Mouse (Mus musculus) kidney, embryonic 16.5 days (tissue): ENCODE results near the gene Fbxo42. TPM values are rescaled to one million over a fixed set of nuclear protein-coding genes. Genes with fewer than 3 reads are reported as not detected.

Experiments used
- ATAC-seq: fragments of 200-750 bp; cut with Nextera tagmentation; 2 replicates; pipeline ENCODE4 v1.8.0; 2017; ENCODE audit warnings: moderate TSS enrichment; ENCODE audit not compliant: low FRiP score, low TSS enrichment
- H3K27ac ChIP-seq: fragments of 300-500 bp; sonication (generic); 2 replicates; pipeline ENCODE4 v1.5.1; 2014; ENCODE audit warnings: low read length
- H3K27me3 ChIP-seq: fragments of 300-500 bp; sonication (generic); 2 replicates; pipeline ENCODE4 v1.6.1; 2014; ENCODE audit warnings: low read length, control low read depth, mixed read lengths; ENCODE audit not compliant: insufficient read depth
- H3K36me3 ChIP-seq: fragments of 300-500 bp; sonication (generic); 2 replicates; pipeline ENCODE4 v1.6.1; 2014; ENCODE audit warnings: low read length, control low read depth, mixed read lengths; ENCODE audit not compliant: insufficient read depth
- H3K4me1 ChIP-seq: fragments of 300-500 bp; sonication (generic); 2 replicates; pipeline ENCODE4 v1.6.1; 2014; ENCODE audit warnings: low read length, control low read depth, mixed read lengths; ENCODE audit not compliant: insufficient read depth
- H3K4me2 ChIP-seq: fragments of 300-500 bp; sonication (generic); replicated peaks from 2 replicates; pipeline ENCODE4 v1.6.1; 2014; ENCODE audit warnings: low read depth, low read length
- H3K4me3 ChIP-seq: fragments of 300-500 bp; sonication (generic); 2 replicates; pipeline ENCODE4 v1.5.1; 2014; ENCODE audit warnings: mild to moderate bottlenecking, low read length
- H3K9ac ChIP-seq: fragments of 300-500 bp; sonication (generic); replicated peaks from 2 replicates; pipeline ENCODE4 v1.6.1; 2014; ENCODE audit warnings: low read length
- H3K9me3 ChIP-seq: fragments of 300-500 bp; sonication (generic); 2 replicates; pipeline ENCODE4 v1.6.1; 2016; ENCODE audit warnings: low read length, control low read depth
- WGBS: fragments of 180-500 bp; shearing (Covaris S2); extraction: QIAGEN DNeasy Blood & Tissue Kit; methylation state at CpG from one replicate; pipeline ENCODE4 v1.1.7; 2014; 5-methylcytosine and 5-hydroxymethylcytosine counted together
- polyA plus RNA-seq: library from polyadenylated mRNA; unstranded; fragments of >200 nt; fragmentation: Nextera tagmentation; extraction: Ambion mirVana; gene quantifications from 2 replicates; pipeline ENCODE4 v1.2.1, GENCODE M21; 2015

Gene Fbxo42
- polyA plus RNA-seq, 1 experiment from 2014 or later: 21.1 TPM

GRCm38 (mm10) chr4:141161699-141162208 lies 14.0 kb downstream of the Fbxo42 start:
- 80% methylated on average over 6 of the region's 6 CpGs for WGBS

DNA sequence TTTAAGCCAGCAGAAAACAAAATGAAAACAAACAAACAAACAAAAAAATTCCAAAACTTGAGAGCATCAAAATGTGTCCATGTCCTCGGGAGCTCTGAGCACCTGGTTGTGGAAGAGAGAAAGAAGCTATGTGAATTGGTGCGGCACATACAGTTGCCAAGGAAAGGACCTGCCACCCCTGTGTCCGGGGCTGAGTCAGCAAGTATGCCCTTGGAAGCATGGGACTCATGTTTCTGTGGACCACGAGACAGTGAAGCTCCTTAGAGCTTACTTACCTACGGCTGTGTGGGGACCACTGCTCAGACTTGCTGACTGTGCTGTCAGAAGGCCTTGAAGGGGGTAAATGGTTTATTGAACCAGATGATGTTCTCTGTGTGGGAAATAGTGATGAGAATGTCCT lies 16.0 kb downstream of the Fbxo42 start:
- Histone ChIP-seq H3K36me3 (no peaks in the 10 kb centered on the region; the same call in 1 of the 2 replicates), H3K27ac (no peak overlapping the region), H3K9ac (no peak overlapping the region), H3K4me1 (peaks cover 6% of the 10 kb centered on the region), H3K4me2 (no peak overlapping the region), H3K4me3 (no peak overlapping the region), H3K9me3 (0 out of 2 replicates have a peak, but pooled peaks cover 3% of the 10 kb centered on the region), H3K27me3 (no peaks in the 10 kb centered on the region)
- ATAC-seq: no peak
- WGBS: 90% methylated on average over 5 of the region's 5 CpGs

More at GRCm38 (mm10) chr4:141161699-141162208, 14.0 kb downstream of the Fbxo42 start:
- Histone ChIP-seq H3K9ac (no peak overlapping the region), H3K27me3 (no peaks in the 10 kb centered on the region), H3K4me3 (no peak overlapping the region), H3K27ac (no peak overlapping the region), H3K9me3 (0 out of 2 replicates have a peak, but pooled peaks cover 3% of the 10 kb centered on the region), H3K4me2 (no peak overlapping the region), H3K36me3 (no peaks in the 10 kb centered on the region), H3K4me1 (peaks cover 6% of the 10 kb centered on the region)
- no peak for ATAC-seq

DNA sequence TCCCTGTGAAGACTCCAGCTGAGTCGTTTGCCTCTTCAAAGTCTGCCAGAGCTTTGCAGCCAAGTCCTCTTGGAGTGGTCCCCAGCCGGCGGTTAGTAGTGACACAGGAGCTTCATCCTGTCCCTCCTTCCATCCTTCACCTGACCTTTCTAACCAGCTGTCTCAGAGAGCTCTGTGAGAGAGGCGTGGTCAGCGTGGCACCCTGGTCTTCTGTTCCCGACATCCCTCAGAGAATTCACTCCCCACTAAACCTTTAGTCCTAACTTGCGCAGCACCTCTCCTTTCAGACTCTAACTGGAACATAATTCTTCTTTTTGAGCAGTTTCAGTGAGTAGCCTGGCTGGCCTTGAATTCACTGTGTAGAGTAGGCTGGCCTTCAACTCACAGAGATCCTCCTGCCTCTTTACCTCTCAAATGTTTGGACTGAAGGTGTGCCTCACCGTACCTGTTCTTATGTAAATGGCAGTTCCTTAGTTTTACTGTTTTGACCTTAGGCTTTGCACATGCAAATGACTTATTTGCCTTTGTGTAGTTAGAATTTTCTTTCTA lies 18.1 kb downstream of the Fbxo42 start:
- no peak overlapping the region for H3K4me3 ChIP-seq
- H3K4me2 ChIP-seq: no peak overlapping the region
- H3K27me3 ChIP-seq: no peaks in the 10 kb centered on the region
- H3K4me1 ChIP-seq: no peaks in the 10 kb centered on the region
- 0 out of 2 replicates have a peak, but pooled peaks cover 3% of the 10 kb centered on the region for H3K9me3 ChIP-seq
- H3K36me3 ChIP-seq: no peaks in the 10 kb centered on the region; the same call in 1 of the 2 replicates
- no peak for ATAC-seq
- WGBS: 71% methylated on average over 8 of the region's 8 CpGs
- no peak overlapping the region for H3K9ac ChIP-seq
- no peak overlapping the region for H3K27ac ChIP-seq

- Histone ChIP-seq H3K36me3 (peaks cover 8% of the 10 kb centered on the region), H3K27ac (no peak overlapping the region), H3K4me1 (no peaks in the 10 kb centered on the region), H3K9me3 (0 out of 2 replicates have a peak, but pooled peaks cover 3% of the 10 kb centered on the region), H3K4me3 (no peak overlapping the region), H3K4me2 (no peak overlapping the region), H3K27me3 (no peaks in the 10 kb centered on the region), H3K9ac (no peak overlapping the region)
- WGBS: 96% methylated on average over 3 of the region's 3 CpGs
- ATAC-seq: no peak
These were observed 19.4 kb downstream of the Fbxo42 start for GRCm38 (mm10) chr4:141167156-141167555.

- WGBS: 91% methylated on average over 8 of the region's 8 CpGs
- H3K36me3 ChIP-seq: peaks cover 10% of the 10 kb centered on the region
- no peaks in the 10 kb centered on the region for H3K4me1 ChIP-seq
These were observed 24.4 kb downstream of the Fbxo42 start for GRCm38 (mm10) chr4:141172121-141172520.

GRCm38 (mm10) chr4:141175783-141176182 lies 28.1 kb downstream of the Fbxo42 start:
- WGBS: 86% methylated on average over 5 of the region's 5 CpGs
- Histone ChIP-seq H3K27me3 (no peaks in the 10 kb centered on the region), H3K4me1 (no peaks in the 10 kb centered on the region), H3K9me3 (no peaks in the 10 kb centered on the region), H3K36me3 (peaks cover 18% of the 10 kb centered on the region), H3K27ac (no peak overlapping the region), H3K9ac (no peak overlapping the region), H3K4me2 (no peak overlapping the region), H3K4me3 (no peak overlapping the region)
- no peak for ATAC-seq

More at GRCm38 (mm10) chr4:141172121-141172520, 24.4 kb downstream of the Fbxo42 start:
- Histone ChIP-seq H3K27ac (no peak overlapping the region), H3K4me3 (no peak overlapping the region), H3K4me2 (no peak overlapping the region), H3K27me3 (no peaks in the 10 kb centered on the region), H3K9ac (no peak overlapping the region), H3K9me3 (no peaks in the 10 kb centered on the region)
- ATAC-seq: no peak

DNA sequence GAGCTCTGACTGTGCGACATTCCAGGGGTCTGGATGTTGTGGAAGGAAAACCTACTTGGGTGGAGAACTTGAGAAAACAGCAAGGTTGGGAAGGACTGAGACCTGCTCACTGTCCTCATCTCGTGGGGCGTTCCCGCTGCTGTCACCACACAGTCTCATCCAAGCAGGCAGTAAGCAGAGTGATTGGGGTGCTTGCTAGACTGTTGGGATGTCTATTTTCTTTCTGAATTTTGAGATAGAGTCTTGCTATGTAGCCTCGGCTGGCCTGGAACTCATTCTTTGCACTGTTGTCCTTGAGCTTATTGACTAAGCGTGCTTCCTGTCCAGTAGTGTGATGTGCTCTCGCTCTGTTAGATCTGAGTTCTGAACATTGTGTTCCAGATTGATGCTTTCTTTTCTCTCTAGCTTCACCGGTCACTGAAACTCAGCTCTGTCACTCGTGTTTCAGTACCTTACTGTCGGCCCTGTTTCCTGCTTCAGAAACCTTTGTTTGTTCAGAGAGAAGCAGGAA lies 28.7 kb downstream of the Fbxo42 start:
- H3K36me3 ChIP-seq: peaks cover 19% of the 10 kb centered on the region
- no peak overlapping the region for H3K27ac ChIP-seq
- no peaks in the 10 kb centered on the region for H3K4me1 ChIP-seq
- H3K9me3 ChIP-seq: no peaks in the 10 kb centered on the region
- no peak for ATAC-seq
- WGBS: 73% methylated on average over 10 of the region's 10 CpGs
- H3K9ac ChIP-seq: no peak overlapping the region
- no peak overlapping the region for H3K4me2 ChIP-seq
- H3K27me3 ChIP-seq: no peaks in the 10 kb centered on the region
- H3K4me3 ChIP-seq: no peak overlapping the region

DNA sequence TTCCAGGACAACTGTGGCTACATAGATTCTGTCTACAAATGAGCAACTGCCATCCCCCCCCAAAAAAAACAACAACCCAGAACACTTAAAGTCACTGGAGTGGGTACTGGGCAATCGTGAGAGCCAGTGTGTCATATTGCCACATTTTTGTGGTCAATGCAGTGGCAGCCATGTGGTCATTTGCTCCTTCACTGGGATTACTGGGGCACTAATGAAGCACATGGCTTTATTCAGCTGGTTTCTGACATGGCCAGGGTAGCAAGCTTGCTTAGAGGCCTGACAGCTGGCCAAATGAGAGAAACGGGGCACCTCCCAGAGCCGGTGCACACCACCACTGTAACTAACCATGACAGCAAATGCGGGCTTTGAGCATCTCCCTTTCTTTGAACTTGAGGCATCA lies 30.8 kb downstream of the Fbxo42 start:
- no peak overlapping the region for H3K27ac ChIP-seq
- no peak for ATAC-seq
- H3K36me3 ChIP-seq: peaks cover 25% of the 10 kb centered on the region; the same call in 1 of the 2 replicates
- no peak overlapping the region for H3K4me2 ChIP-seq
- H3K4me3 ChIP-seq: no peak overlapping the region
- WGBS: 81% methylated on average over 4 of the region's 4 CpGs
- no peaks in the 10 kb centered on the region for H3K27me3 ChIP-seq
- no peak overlapping the region for H3K9ac ChIP-seq
- no peaks in the 10 kb centered on the region for H3K4me1 ChIP-seq
- H3K9me3 ChIP-seq: no peaks in the 10 kb centered on the region

DNA sequence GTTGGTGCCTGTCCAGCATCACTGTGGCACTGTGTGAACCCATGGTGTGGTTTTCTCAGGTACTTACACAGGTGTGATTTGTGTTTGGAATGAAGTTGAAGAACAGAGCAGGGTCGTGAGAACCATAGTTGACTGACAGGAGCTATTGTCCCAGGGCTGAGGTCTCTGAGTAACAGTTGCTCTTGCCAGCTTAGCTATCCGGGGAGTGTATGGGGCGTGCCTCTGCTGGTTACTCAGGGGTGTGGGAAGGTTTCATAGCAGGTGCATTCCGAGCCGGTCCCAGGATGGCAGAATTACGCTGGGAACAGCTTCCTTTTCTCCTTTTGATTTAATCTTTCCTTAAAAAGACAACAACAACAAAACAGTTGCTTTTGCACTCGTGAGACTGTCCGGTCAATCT lies 33.1 kb downstream of the Fbxo42 start:
- no peak overlapping the region for H3K9ac ChIP-seq
- no peaks in the 10 kb centered on the region for H3K4me1 ChIP-seq
- ATAC-seq: no peak
- peaks cover 30% of the 10 kb centered on the region; the same call in 1 of the 2 replicates for H3K36me3 ChIP-seq
- H3K9me3 ChIP-seq: no peaks in the 10 kb centered on the region
- 89% methylated on average over 8 of the region's 8 CpGs for WGBS
- no peak overlapping the region for H3K4me3 ChIP-seq
- H3K27ac ChIP-seq: no peak overlapping the region
- H3K4me2 ChIP-seq: no peak overlapping the region
- H3K27me3 ChIP-seq: no peaks in the 10 kb centered on the region

DNA sequence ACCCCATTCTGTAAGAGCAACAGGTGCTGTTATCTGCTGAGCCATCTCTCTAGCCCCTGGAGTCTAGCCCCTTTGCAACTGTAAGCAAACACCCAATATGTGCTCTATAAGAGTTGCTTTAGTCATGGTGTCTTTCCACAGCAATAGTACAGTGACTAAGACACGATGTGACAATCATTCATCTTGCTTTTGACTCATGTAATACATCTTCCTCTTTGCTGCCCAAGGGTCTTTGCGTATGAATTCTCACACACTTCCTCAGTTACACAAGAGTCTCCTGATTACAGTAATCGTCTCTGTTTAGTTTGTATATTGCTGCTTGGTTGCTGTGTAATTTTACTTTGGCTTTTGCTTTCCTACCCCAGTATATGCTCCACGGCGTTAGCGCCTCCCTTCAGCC lies 34.3 kb downstream of the Fbxo42 start:
- Histone ChIP-seq H3K36me3 (peaks cover 29% of the 10 kb centered on the region; the same call in 1 of the 2 replicates), H3K4me1 (peaks cover 7% of the 10 kb centered on the region; the same call in 1 of the 2 replicates), H3K27ac (no peak overlapping the region), H3K4me2 (no peak overlapping the region), H3K4me3 (no peak overlapping the region), H3K9ac (no peak overlapping the region), H3K27me3 (no peaks in the 10 kb centered on the region), H3K9me3 (no peaks in the 10 kb centered on the region)
- no peak for ATAC-seq
- 94% methylated on average over 6 of the region's 6 CpGs for WGBS
